Mouse (Mus musculus) kidney, adult 2 months (tissue): ENCODE results near the gene Cacnb4.

ENCODE experiments used
- CTCF ChIP-seq: fragments of 200-500 bp; conservative IDR thresholded peaks from 2 replicates; pipeline ENCODE4 v1.5.1; 2011; ENCODE audit warnings: low read depth, mild to moderate bottlenecking, control low read depth, low read length, moderate library complexity, mixed read lengths; ENCODE audit not compliant: insufficient read depth, insufficient read length
- POLR2A ChIP-seq: fragments of 200-500 bp; IDR thresholded peaks from one replicate; pipeline ENCODE4 v1.6.1; 2011; ENCODE audit warnings: low read depth, low read length, control low read depth

DNA sequence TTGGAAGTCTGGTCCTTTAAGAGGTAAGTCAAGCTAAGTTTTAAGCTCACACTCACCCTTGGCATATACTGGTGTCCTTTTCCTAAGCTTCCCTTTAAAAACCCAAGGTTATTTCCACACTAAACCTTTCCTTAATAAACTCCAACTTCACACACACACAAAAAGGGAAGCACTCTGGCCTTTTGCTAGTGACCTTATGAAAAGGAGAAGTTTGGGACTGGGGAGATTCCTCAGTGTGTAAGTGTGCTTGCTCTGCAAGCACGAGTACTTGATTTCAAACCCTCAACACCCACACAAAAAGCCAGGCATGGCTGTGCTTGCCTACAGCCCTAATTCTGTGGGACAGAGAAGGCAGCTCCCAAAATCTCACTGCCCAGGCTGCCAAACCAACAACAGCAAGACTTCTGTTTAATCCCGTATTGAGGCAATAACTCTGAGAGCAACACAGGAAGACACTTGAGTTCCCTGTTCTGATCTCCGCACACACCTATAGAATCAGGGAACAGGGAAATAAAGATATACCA is 163.7 kb downstream of the Cacnb4 start:
- TF ChIP-seq CTCF (no peak), POLR2A (no peak)
